Mouse (Mus musculus): ENCODE results near the gene Hoxc5.

Hoxc5 gene

GRCm38 (mm10) chr15:103039609-103040008 lies 72.4 kb downstream of the Hoxc5 start:
- no peak for DNase-seq

GRCm38 (mm10) chr15:103040601-103041000 lies 73.4 kb downstream of the Hoxc5 start:
- DNase-seq, result no peak

DNA sequence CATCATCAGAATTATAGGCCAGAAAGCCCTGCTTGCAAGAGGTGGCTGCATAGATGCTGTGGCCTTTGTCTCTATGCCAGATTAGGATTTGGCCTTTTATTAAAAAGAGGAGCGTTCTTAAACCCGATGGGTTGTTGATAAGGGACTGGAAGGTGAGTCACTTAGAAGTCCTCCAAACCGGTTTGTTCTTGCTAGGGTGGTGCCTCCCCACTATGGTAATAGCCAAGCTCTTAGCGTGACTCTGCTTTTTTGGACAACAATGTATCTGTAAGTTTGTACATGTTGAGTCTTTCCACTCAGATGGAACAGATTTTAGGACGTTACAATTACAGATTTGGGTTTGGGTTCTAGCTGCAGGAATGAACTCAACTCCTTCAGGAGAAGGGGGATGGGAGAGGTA lies 74.4 kb downstream of the Hoxc5 start:
- no peak for DNase-seq

DNA sequence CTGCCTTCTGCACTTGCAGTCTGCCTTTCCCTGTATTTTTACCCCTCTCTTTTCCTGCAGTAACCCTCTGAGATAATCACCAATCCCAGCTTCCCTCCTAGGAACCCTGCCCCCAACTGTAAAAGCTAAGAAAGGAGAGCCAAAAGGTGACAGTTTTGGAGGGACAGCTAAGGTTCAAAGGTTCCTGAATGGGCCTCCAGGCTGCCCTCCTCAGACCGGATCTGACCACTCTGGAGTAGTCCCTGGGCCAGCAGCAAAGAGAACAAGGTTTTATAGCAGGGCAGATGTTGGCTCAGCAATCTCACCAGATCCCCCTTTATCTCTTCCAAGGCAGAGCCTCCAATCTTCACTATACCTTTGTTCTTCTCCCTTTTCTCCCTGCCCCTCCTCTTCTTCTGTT lies 75.0 kb downstream of the Hoxc5 start:
- DNase-seq, result no peak

DNA sequence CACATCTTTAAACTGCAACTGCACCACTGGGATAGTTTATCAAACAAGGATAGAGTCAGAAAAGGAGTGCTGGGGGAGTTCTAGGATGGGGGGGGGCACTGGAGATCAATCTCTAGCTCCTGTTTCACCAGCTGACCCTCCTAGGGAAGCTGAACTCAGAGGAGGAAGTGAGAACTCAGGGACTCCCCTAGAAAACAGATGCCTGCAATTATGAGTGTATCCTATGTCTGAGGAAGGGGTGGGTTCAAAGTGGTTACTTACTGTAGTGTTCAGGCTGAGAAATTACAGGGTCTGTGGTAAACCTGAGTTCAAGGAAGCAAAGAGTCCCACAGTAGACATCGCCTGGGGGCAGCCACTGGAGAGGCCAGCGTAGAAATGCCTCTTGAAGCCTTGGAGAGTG lies 84.4 kb downstream of the Hoxc5 start:
- DNase-seq, result no peak

DNA sequence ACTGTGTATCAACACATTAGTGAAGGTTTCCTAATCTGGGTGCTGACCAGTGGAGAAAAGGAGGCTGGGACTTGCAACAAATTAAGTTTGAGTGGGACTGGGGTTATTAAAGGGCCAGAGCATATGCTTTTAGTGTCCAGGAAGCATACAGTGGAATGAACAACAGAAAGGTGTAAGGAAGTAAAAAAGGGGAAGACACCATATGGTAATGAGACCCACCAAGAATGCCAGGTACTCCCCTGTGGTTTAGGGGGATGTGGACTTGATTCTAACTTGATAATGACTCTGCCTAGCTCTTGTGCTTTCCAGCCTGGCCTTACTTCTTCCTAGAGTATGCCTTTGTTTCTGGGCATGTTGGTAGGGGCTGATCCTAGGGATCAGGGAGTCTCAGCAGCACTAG lies 86.0 kb downstream of the Hoxc5 start:
- no peak for DNase-seq

- no peak for DNase-seq
Measured at GRCm38 (mm10) chr15:103056396-103056795, 89.2 kb downstream of the Hoxc5 start.

DNA sequence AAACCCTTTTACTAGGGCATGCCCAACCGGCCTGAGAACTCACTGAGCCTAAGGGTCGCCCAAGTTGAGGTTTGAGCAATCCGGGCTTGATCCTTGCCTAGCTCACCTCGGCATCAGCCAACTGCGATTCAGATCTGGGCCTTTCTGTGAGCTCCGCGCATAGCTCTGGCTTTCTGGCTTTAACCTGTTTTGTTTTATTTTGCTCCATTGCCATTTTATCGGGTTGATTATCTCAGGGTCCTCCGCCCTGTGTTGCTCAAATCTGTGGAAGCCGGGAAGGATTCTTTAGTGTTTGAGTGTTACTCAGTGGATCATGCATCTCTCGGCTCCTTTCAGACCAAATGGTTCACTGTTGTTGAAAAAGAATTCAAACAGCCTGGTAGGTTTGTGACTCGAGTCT lies 91.5 kb downstream of the Hoxc5 start:
- DNase-seq, result no peak

GRCm38 (mm10) chr15:103059393-103059992 lies 92.2 kb downstream of the Hoxc5 start:
- no peak for DNase-seq

DNA sequence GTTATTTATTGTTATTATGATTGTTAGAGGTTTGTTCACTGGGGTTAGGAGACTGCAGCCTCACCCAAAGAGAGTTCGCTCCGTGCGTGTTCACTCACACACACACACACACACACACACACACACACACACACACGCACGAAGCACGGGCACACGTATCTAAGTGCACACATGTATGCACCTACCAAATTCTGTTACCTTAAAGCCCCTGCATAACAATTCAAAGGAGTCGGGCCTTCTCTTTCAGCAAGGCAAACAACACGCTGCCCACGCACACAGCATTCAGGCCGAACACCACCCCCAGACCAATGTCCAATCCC lies 92.7 kb downstream of the Hoxc5 start:
- no peak for DNase-seq

- no peak for DNase-seq
Measured at GRCm38 (mm10) chr15:103060341-103061130, 93.3 kb downstream of the Hoxc5 start.

- no peak for DNase-seq
Measured at GRCm38 (mm10) chr15:103061131-103061825, 94.0 kb downstream of the Hoxc5 start.

- no peak for DNase-seq
Measured at GRCm38 (mm10) chr15:103061988-103062387, 94.7 kb downstream of the Hoxc5 start.

DNA sequence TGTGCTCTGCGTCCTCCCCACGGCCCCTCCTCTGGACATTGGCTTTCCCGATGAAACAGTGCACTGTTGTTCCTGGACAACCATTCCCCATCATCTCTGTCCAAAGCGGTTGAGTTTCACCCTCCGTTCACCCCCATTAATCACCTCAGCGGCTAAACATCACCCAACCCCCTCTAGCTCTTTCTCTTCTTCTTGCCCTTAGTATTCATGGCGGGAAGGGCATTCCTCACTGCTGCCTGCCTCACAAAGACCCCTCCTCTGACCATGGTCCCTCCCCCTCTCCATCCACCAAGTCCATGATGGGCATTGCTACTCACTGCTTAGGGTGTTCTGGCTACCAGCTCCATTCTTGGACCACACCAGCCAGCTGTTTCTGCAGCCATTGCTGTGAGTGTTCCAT lies 98.4 kb downstream of the Hoxc5 start:
- no peak for DNase-seq
